Mouse (Mus musculus) olfactory bulb, adult 2 months (tissue): ENCODE measurements around the gene Rfc1.

Experiments
- CTCF ChIP-seq: fragments of 200-500 bp; IDR thresholded peaks from 2 replicates; pipeline ENCODE4 v1.5.1; 2012; ENCODE audit warnings: low read depth, mild to moderate bottlenecking, low read length, moderate library complexity; ENCODE audit not compliant: insufficient read depth
- POLR2A ChIP-seq: fragments of 200-500 bp; IDR thresholded peaks from 2 replicates; pipeline ENCODE4 v1.6.1; 2012; ENCODE audit warnings: mild to moderate bottlenecking, low read depth, low read length, moderate library complexity; ENCODE audit not compliant: insufficient read depth

GRCm38 (mm10) chr5:65356851-65357250, 21.4 kb upstream of the Rfc1 start:
- no peak for TF ChIP-seq POLR2A
- no peak for TF ChIP-seq CTCF
